Mouse (Mus musculus): Measurements from ENCODE around the gene Mapt. TPM values are rescaled to one million over a fixed set of nuclear protein-coding genes. Genes with fewer than 3 reads are reported as not detected.
A peak's percentile ranks its signal among the peaks of the same experiment; 100 is the strongest.

The Mapt gene
- total and polyA plus RNA-seq, 2 experiments from 2014 or later: 673 to 1,377 TPM

DNA sequence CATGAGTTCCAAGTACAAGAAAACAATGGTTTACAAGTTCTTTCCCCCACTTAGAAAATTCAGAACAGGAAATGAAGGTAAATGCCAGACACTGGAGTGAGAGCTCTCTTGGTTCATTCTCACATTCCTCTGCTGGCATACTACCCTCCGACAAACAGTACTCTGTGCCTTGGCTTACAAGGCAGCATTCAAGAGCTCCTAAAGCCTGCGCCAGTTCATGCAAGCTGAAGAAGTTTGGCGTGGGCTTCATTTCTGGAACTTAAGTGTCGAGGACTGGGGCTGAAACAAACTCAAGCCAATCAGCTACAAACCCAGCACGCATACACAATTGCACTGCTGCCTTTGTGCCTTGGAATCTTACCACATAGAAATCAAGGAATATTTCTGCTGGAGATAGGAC lies 100.9 kb downstream of the Mapt start:
- no peak for TF ChIP-seq CTCF (IDR thresholded peaks at IDR 0.05)
- Histone ChIP-seq H3K27ac (ENCODE audit: low read depth, low read length) (peak overlapping the region; percentile 13; the same call in 1 of the 2 replicates), H3K27me3 (ENCODE audit: insufficient read depth, low read length) (no peaks in the 10 kb centered on the region), H3K9me3 (ENCODE audit: low read length) (no peaks in the 10 kb centered on the region), H3K4me2 (ENCODE audit: low read depth, low read length, poor library complexity, severe bottlenecking) (no peak overlapping the region), H3K4me1 (ENCODE audit: insufficient read depth, low read length) (no peaks in the 10 kb centered on the region), H3K9ac (replicated peaks; ENCODE audit: low read length, poor library complexity, severe bottlenecking) (no peak overlapping the region), H3K4me3 (ENCODE audit: low read depth, low read length) (no peak overlapping the region), H3K36me3 (ENCODE audit: insufficient read depth, low read length) (peaks cover 48% of the 10 kb centered on the region)
- 71% methylated on average over 5 of the region's 5 CpGs for WGBS
- DNase-seq (ENCODE audit: low spot score) (no peak), ATAC-seq (ENCODE audit: low FRiP score) (no peak)

DNA sequence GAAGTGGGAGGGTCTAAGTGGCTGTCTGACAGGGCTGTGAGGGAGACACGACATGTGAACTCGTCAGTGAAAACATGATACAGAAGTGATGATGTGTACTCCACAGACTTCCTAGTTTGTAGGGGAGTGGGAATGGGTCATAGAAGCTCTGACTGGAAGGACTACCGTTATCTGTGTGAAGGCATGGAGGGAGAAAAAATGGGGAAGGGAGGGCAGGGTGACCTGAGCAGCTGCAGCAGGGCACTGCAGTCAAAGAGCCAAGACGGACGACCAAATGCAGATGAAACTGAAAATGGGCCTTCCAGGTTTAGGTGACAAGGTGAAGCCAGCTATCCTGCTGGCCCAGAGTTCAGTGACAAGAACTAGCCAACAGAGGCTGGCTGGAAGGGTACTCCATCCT lies 102.9 kb downstream of the Mapt start:
- DNase-seq (ENCODE audit: low spot score): no peak
- WGBS: 75% methylated on average over 5 of the region's 5 CpGs
- Histone ChIP-seq H3K9me3 (ENCODE audit: low read length) (no peaks in the 10 kb centered on the region), H3K9ac (replicated peaks; ENCODE audit: low read length, poor library complexity, severe bottlenecking) (no peak overlapping the region), H3K4me3 (ENCODE audit: low read depth, low read length) (no peak overlapping the region), H3K27ac (ENCODE audit: low read depth, low read length) (0 out of 2 replicates have a peak overlapping the region, but pooled peaks have one; percentile 12), H3K4me2 (ENCODE audit: low read depth, low read length, poor library complexity, severe bottlenecking) (no peak overlapping the region), H3K36me3 (ENCODE audit: insufficient read depth, low read length) (peaks cover 45% of the 10 kb centered on the region), H3K4me1 (ENCODE audit: insufficient read depth, low read length) (no peaks in the 10 kb centered on the region), H3K27me3 (ENCODE audit: insufficient read depth, low read length) (no peaks in the 10 kb centered on the region)
- no peak for ATAC-seq (ENCODE audit: low FRiP score)
- TF ChIP-seq CTCF (IDR thresholded peaks at IDR 0.05): no peak

DNA sequence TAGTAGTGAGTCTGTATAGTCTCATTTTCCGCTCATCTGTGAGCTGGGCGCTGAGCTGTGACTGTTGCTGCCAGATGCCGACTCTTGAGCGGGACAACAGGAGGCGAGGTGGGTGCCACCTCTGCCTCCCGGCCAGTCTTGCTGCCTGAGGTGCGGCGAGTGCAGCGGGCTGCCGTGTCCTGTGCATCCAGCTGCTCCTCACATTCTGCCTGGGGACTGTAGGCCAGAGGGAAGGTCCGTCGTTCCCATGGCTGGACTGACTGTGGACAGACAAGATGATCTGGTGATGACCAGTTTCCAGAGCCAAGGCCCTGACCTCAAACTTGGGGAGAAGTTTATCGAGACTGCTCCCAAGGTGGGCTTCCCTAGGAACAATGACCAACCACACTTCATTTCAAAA lies 103.8 kb downstream of the Mapt start:
- Histone ChIP-seq H3K36me3 (ENCODE audit: insufficient read depth, low read length) (peaks cover 42% of the 10 kb centered on the region), H3K9ac (replicated peaks; ENCODE audit: low read length, poor library complexity, severe bottlenecking) (no peak overlapping the region), H3K4me3 (ENCODE audit: low read depth, low read length) (no peak overlapping the region), H3K9me3 (ENCODE audit: low read length) (no peaks in the 10 kb centered on the region), H3K4me2 (ENCODE audit: low read depth, low read length, poor library complexity, severe bottlenecking) (no peak overlapping the region), H3K4me1 (ENCODE audit: insufficient read depth, low read length) (no peaks in the 10 kb centered on the region), H3K27me3 (ENCODE audit: insufficient read depth, low read length) (no peaks in the 10 kb centered on the region), H3K27ac (ENCODE audit: low read depth, low read length) (no peak overlapping the region)
- WGBS: 85% methylated on average over 13 of the region's 13 CpGs
- DNase-seq (ENCODE audit: low spot score) (no peak), ATAC-seq (ENCODE audit: low FRiP score) (0 out of 2 replicates have a peak, but pooled peaks have one; percentile 22)
- no peak for TF ChIP-seq CTCF (IDR thresholded peaks at IDR 0.05)

DNA sequence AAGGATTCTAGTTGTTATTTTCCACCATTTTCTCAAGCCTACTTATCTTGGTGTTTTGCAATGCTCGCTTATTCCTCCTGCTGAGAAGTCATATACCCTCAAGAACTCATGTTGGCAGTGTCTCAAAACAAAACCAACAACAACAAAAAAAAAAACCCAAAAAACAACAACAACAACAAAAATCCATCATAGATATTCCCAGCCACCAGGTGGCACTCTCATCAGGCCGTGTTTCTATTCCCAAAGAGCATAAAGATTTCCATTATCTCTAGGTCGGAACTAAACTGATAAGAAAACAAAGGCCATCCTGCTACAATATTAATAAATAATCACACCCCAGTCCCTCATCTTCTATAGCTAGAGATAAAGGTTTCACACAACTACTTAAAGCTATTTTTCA lies 115.7 kb downstream of the Mapt start:
- DNase-seq (ENCODE audit: low spot score): peak; percentile 30
- no peak overlapping the region for H3K27ac ChIP-seq (ENCODE audit: low read depth, low read length)
- WGBS: 50% methylated on average over 3 of the region's 3 CpGs
- no peak overlapping the region for H3K4me3 ChIP-seq (ENCODE audit: low read depth, low read length)
- no peak overlapping the region for H3K4me2 ChIP-seq (ENCODE audit: low read depth, low read length, poor library complexity, severe bottlenecking)
- peaks cover 16% of the 10 kb centered on the region for H3K36me3 ChIP-seq (ENCODE audit: insufficient read depth, low read length)
- peak; percentile 74 for TF ChIP-seq CTCF (IDR thresholded peaks at IDR 0.05)
- ATAC-seq (ENCODE audit: low FRiP score): no peak
- H3K4me1 ChIP-seq (ENCODE audit: insufficient read depth, low read length): no peaks in the 10 kb centered on the region
- no peaks in the 10 kb centered on the region for H3K27me3 ChIP-seq (ENCODE audit: insufficient read depth, low read length)
- H3K9me3 ChIP-seq (ENCODE audit: low read length): no peaks in the 10 kb centered on the region
- H3K9ac ChIP-seq (replicated peaks; ENCODE audit: low read length, poor library complexity, severe bottlenecking): no peak overlapping the region

DNA sequence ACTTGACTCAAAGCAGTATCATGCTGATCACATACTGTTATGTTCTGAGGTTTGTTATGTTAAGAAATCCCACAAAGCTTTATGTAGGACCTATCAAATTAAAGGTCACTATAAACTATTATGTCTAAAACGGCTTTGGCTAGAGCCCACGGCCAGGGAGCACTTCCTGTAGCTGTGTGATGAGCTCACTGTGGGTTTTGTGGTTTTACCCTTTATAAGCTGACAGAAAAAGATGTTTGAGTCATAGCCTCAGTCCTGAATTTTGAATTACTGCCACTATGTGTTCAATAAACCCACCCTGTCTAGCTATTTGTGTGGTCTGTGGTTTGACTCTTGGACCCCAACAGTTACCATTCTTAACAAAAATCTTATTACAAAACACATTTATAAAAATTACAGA lies 130.6 kb downstream of the Mapt start:
- H3K27ac ChIP-seq (ENCODE audit: low read depth, low read length): no peak overlapping the region
- DNase-seq (ENCODE audit: low spot score) (no peak), ATAC-seq (ENCODE audit: low FRiP score) (no peak)
- no peak overlapping the region for H3K9ac ChIP-seq (replicated peaks; ENCODE audit: low read length, poor library complexity, severe bottlenecking)
- H3K27me3 ChIP-seq (ENCODE audit: insufficient read depth, low read length): no peaks in the 10 kb centered on the region
- no peak overlapping the region for H3K4me2 ChIP-seq (ENCODE audit: low read depth, low read length, poor library complexity, severe bottlenecking)
- WGBS: 75% methylated on average over 2 of the region's 2 CpGs
- H3K9me3 ChIP-seq (ENCODE audit: low read length): no peaks in the 10 kb centered on the region
- H3K4me1 ChIP-seq (ENCODE audit: insufficient read depth, low read length): no peaks in the 10 kb centered on the region
- peaks cover 2% of the 10 kb centered on the region; the same call in 1 of the 2 replicates for H3K36me3 ChIP-seq (ENCODE audit: insufficient read depth, low read length)
- H3K4me3 ChIP-seq (ENCODE audit: low read depth, low read length): no peak overlapping the region
- TF ChIP-seq CTCF (IDR thresholded peaks at IDR 0.05): no peak

DNA sequence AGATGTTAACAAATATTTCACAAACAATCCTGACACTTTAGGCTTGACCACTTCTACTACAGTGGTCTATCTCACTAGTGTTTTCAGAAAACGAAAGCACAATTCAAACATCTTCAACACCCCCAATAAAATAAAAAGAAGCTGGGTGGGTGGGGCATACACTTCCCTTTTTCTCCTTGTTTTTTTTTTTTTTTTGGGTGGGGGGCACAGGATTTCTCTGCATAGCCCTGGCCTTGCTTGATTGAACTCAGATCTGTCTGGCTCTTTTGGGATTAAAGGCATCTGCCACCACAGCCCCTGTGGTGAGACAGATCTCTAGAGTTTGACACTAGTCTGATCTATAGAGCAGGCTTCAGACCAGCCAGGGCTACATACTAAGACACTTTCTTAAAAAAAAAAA lies 131.5 kb downstream of the Mapt start:
- no peak for DNase-seq (ENCODE audit: low spot score)
- 0 out of 2 replicates have a peak, but pooled peaks cover 3% of the 10 kb centered on the region for H3K36me3 ChIP-seq (ENCODE audit: insufficient read depth, low read length)
- no peak overlapping the region for H3K27ac ChIP-seq (ENCODE audit: low read depth, low read length)
- H3K4me3 ChIP-seq (ENCODE audit: low read depth, low read length): no peak overlapping the region
- H3K4me2 ChIP-seq (ENCODE audit: low read depth, low read length, poor library complexity, severe bottlenecking): no peak overlapping the region
- ATAC-seq (ENCODE audit: low FRiP score): no peak
- H3K4me1 ChIP-seq (ENCODE audit: insufficient read depth, low read length): no peaks in the 10 kb centered on the region
- no peaks in the 10 kb centered on the region for H3K27me3 ChIP-seq (ENCODE audit: insufficient read depth, low read length)
- no peak overlapping the region for H3K9ac ChIP-seq (replicated peaks; ENCODE audit: low read length, poor library complexity, severe bottlenecking)
- 92% methylated on average over 1 of the region's 1 CpGs for WGBS
- no peaks in the 10 kb centered on the region for H3K9me3 ChIP-seq (ENCODE audit: low read length)
- TF ChIP-seq CTCF (IDR thresholded peaks at IDR 0.05): no peak

All from midbrain, postnatal 0 days (tissue).